Mouse (Mus musculus): Measurements from ENCODE around the gene Slc35e3.
"Not testable (repeated sequence)": the region's sequence is repeated elsewhere in the genome, so short reads cannot be mapped to it uniquely, and the experiment has no call there.

The Slc35e3 gene

GRCm38 (mm10) chr10:117762281-117762830, 16.2 kb upstream of the Slc35e3 start:
- DNase-seq (ENCODE audit: low read depth) = no peak

- no peak for DNase-seq (ENCODE audit: low read depth)
Observed at GRCm38 (mm10) chr10:117761551-117761950, 15.4 kb upstream of the Slc35e3 start.

- no peak for DNase-seq (ENCODE audit: low read depth)
Observed at GRCm38 (mm10) chr10:117760831-117761335, 14.7 kb upstream of the Slc35e3 start.

- no peak for DNase-seq (ENCODE audit: low read depth)
Observed at GRCm38 (mm10) chr10:117759844-117760630, 13.9 kb upstream of the Slc35e3 start.

GRCm38 (mm10) chr10:117758749-117759727, 12.9 kb upstream of the Slc35e3 start:
- DNase-seq (ENCODE audit: low read depth) = no peak

GRCm38 (mm10) chr10:117758344-117758743, 12.2 kb upstream of the Slc35e3 start:
- DNase-seq (ENCODE audit: low read depth) = not testable (repeated sequence)

- DNase-seq (ENCODE audit: low read depth) = no peak
Observed at GRCm38 (mm10) chr10:117757796-117758342, 11.7 kb upstream of the Slc35e3 start.

GRCm38 (mm10) chr10:117757259-117757658, 11.1 kb upstream of the Slc35e3 start:
- no peak for DNase-seq (ENCODE audit: low read depth)

GRCm38 (mm10) chr10:117756784-117757183, 10.6 kb upstream of the Slc35e3 start:
- DNase-seq (ENCODE audit: low read depth) = no peak

GRCm38 (mm10) chr10:117755799-117756467, 9.8 kb upstream of the Slc35e3 start:
- DNase-seq (ENCODE audit: low read depth) = no peak

GRCm38 (mm10) chr10:117755086-117755798, 9.1 kb upstream of the Slc35e3 start:
- DNase-seq (ENCODE audit: low read depth) = peak; percentile 34

GRCm38 (mm10) chr10:117754609-117754940, 8.4 kb upstream of the Slc35e3 start:
- DNase-seq (ENCODE audit: low read depth) = no peak

- DNase-seq (ENCODE audit: low read depth) = no peak
Observed at GRCm38 (mm10) chr10:117753711-117754608, 7.8 kb upstream of the Slc35e3 start.

GRCm38 (mm10) chr10:117752851-117753647, 6.9 kb upstream of the Slc35e3 start:
- no peak for DNase-seq (ENCODE audit: low read depth)

GRCm38 (mm10) chr10:117752304-117752821, 6.2 kb upstream of the Slc35e3 start:
- DNase-seq (ENCODE audit: low read depth) = no peak

GRCm38 (mm10) chr10:117751744-117752143, 5.6 kb upstream of the Slc35e3 start:
- DNase-seq (ENCODE audit: low read depth) = no peak

GRCm38 (mm10) chr10:117751282-117751610, 5.1 kb upstream of the Slc35e3 start:
- no peak for DNase-seq (ENCODE audit: low read depth)

- no peak for DNase-seq (ENCODE audit: low read depth)
Observed at GRCm38 (mm10) chr10:117750529-117751281, 4.5 kb upstream of the Slc35e3 start.
